Mouse (Mus musculus) small intestine, adult 2 months (tissue): ENCODE measurements at regions not wholly inside any gene's neighbourhood (a gene's known extent, or its start where the extent isn't known, plus 50 kb on each side); places are given as distances from the start of the nearest gene placed in this dataset.

Experiments used
- CTCF ChIP-seq: fragments of 200-500 bp; IDR thresholded peaks from 2 replicates; pipeline ENCODE4 v1.5.1; 2012; ENCODE audit warnings: low read depth, mild to moderate bottlenecking, control low read depth, inconsistent platforms, low read length, moderate library complexity, mixed read lengths; ENCODE audit not compliant: insufficient replicate concordance, insufficient read length; ENCODE audit errors: extremely low read depth
- POLR2A ChIP-seq: fragments of 200-500 bp; IDR thresholded peaks from 2 replicates; pipeline ENCODE4 v1.6.1; 2012; ENCODE audit warnings: low read depth, mild to moderate bottlenecking, control low read depth, inconsistent platforms, low read length, moderate library complexity

DNA sequence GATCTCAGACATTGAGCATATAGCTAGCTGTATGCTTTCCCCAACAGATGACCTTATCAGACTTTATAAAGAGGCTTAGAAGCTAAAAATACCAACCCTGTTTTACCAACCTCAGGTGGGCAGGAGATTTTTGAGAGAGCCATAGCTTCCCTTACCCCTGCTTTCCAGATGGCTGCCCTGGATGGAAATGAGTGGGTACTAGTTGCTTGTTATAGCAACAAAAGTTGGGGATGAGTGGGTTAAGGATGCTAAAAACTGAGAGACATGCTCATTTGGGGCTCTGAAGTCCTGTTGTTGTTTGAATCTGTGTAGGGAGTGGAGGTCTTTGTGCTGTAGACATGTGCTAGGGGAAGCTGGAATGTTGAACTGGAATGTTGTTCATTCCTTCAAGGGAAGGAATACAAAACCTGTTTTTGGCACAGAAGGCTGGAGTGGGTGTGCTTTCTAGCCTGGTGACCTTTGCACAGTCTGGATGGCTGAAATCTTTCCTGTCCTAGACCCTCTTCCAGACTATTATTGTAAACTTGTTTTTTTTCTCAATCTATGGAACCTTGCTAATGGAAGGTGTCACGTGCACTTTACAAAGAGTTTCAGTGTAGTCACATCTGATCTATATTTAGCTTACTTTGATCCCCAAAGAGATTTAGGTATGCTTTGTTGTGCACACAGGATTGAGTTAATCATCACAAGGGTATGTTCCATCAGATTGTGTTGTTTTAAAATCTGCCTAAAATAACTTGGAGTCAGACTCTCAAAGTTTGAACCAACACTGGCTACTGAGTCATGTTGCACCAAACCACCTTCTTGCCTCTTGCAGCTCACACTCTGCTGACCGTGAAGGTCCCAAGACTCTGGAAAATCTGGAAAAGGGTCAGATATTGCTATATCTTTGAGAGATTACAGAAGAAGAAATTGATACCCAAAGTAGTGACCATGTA, 138.1 kb upstream of the Slc30a5 start:
- TF ChIP-seq CTCF (no peak), POLR2A (no peak)
